Mouse (Mus musculus) lung, adult 2 months (tissue): ENCODE results near the gene Duox1. TPM values are rescaled to one million over a fixed set of nuclear protein-coding genes. Genes with fewer than 3 reads are reported as not detected.

Experiments used
- DNase-seq: peaks from one replicate; pipeline ENCODE4 v3.0.0; 2022
- H3K4me1 ChIP-seq: fragments of 200-500 bp; 2 replicates; pipeline ENCODE4 v1.6.1; 2011; ENCODE audit warnings: low read length; ENCODE audit not compliant: control insufficient read depth, insufficient read depth
- H3K4me3 ChIP-seq: fragments of 200-500 bp; replicated peaks from 2 replicates; pipeline ENCODE3; 2011; ENCODE audit warnings: low read depth, mild to moderate bottlenecking, control low read depth, low read length; ENCODE audit errors: extremely low read depth
- CTCF ChIP-seq: fragments of 200-500 bp; IDR thresholded peaks from 2 replicates; pipeline ENCODE4 v1.5.1; 2011; ENCODE audit warnings: mild to moderate bottlenecking, low read length, control low read depth; ENCODE audit not compliant: insufficient read depth
- POLR2A ChIP-seq: fragments of 200-500 bp; IDR thresholded peaks from 2 replicates; pipeline ENCODE4 v1.6.1; 2011; ENCODE audit warnings: low read depth, mild to moderate bottlenecking, control low read depth, low read length, borderline replicate concordance; ENCODE audit errors: extremely low read depth
- WGBS: fragments of 180-500 bp; shearing (Covaris S2); methylation state at CpG from one replicate; pipeline ENCODE4 v1.1.7; 2018; 5-methylcytosine and 5-hydroxymethylcytosine counted together
- polyA plus RNA-seq: library from polyadenylated mRNA; depleted of rRNA; stranded (reverse); fragments of >200 nt; gene quantifications from 2 replicates; pipeline ENCODE4 v1.2.3, GENCODE M21; 2012

Gene Duox1
- polyA plus RNA-seq, 1 experiment, result 2.7 TPM

GRCm38 (mm10) chr2:122372541-122372940 lies 57.1 kb downstream of the Duox1 start:
- TF ChIP-seq POLR2A, result no peak

GRCm38 (mm10) chr2:122374012-122374411 lies 58.5 kb downstream of the Duox1 start:
- 78% methylated on average over 5 of the region's 5 CpGs for WGBS
- DNase-seq, result no peak
- Histone ChIP-seq H3K4me3 (no peak overlapping the region), H3K4me1 (peaks cover 2% of the 10 kb centered on the region; the same call in 1 of the 2 replicates)
- TF ChIP-seq CTCF, result no peak
- TF ChIP-seq POLR2A, result no peak

More at GRCm38 (mm10) chr2:122372541-122372940, 57.1 kb downstream of the Duox1 start:
- DNase-seq, result no peak
- WGBS, result 91% methylated on average over 1 of the region's 1 CpGs
- no peak overlapping the region for H3K4me3 ChIP-seq
- 0 out of 2 replicates have a peak, but pooled peaks cover 2% of the 10 kb centered on the region for H3K4me1 ChIP-seq

- 23% methylated on average over 23 of the region's 23 CpGs for WGBS
- DNase-seq, result no peak
- peaks cover 2% of the 10 kb centered on the region; the same call in 1 of the 2 replicates for H3K4me1 ChIP-seq
These were observed 59.3 kb downstream of the Duox1 start for GRCm38 (mm10) chr2:122374666-122375331.

GRCm38 (mm10) chr2:122375391-122375991 lies 60.0 kb downstream of the Duox1 start:
- Histone ChIP-seq H3K4me3 (peak overlapping the region; percentile 69), H3K4me1 (peaks cover 2% of the 10 kb centered on the region; the same call in 1 of the 2 replicates)
- WGBS, result under 1% methylated on average over 32 of the region's 32 CpGs
- TF ChIP-seq CTCF, result no peak
- peak; percentile 58; the same call in 1 of the 2 replicates for TF ChIP-seq POLR2A
- peak; percentile 89 for DNase-seq

More at GRCm38 (mm10) chr2:122374666-122375331, 59.3 kb downstream of the Duox1 start:
- H3K4me3 ChIP-seq, result peak overlapping the region; percentile 59
- TF ChIP-seq CTCF (no peak), POLR2A (no peak)

- peaks cover 2% of the 10 kb centered on the region; the same call in 1 of the 2 replicates for H3K4me1 ChIP-seq
- WGBS, result under 1% methylated on average over 22 of the region's 22 CpGs
- TF ChIP-seq CTCF, result no peak
- no peak for TF ChIP-seq POLR2A
- H3K4me3 ChIP-seq, result peak overlapping the region; percentile 69
- DNase-seq, result no peak
These were observed 60.6 kb downstream of the Duox1 start for GRCm38 (mm10) chr2:122376041-122376561.

- WGBS, result under 1% methylated on average over 28 of the region's 28 CpGs
- peak; percentile 98 for DNase-seq
- Histone ChIP-seq H3K4me3 (peak overlapping the region; percentile 76), H3K4me1 (peaks cover 2% of the 10 kb centered on the region; the same call in 1 of the 2 replicates)
- TF ChIP-seq POLR2A, result peak; percentile 90; the same call in 1 of the 2 replicates
- no peak for TF ChIP-seq CTCF
These were observed 61.8 kb downstream of the Duox1 start for GRCm38 (mm10) chr2:122377215-122377674.

GRCm38 (mm10) chr2:122377751-122378246 lies 62.3 kb downstream of the Duox1 start:
- H3K4me1 ChIP-seq, result peaks cover 2% of the 10 kb centered on the region; the same call in 1 of the 2 replicates
- H3K4me3 ChIP-seq, result peak overlapping the region; percentile 76
- DNase-seq, result peak; percentile 77
- WGBS, result under 1% methylated on average over 26 of the region's 26 CpGs
- no peak; the same call in 1 of the 2 replicates for TF ChIP-seq POLR2A

- TF ChIP-seq CTCF (0 out of 2 replicates have a peak, but pooled peaks have one; percentile 8), POLR2A (no peak)
- Histone ChIP-seq H3K4me1 (peaks cover 2% of the 10 kb centered on the region; the same call in 1 of the 2 replicates), H3K4me3 (peak overlapping the region; percentile 37)
- 20% methylated on average over 8 of the region's 8 CpGs for WGBS
- DNase-seq, result peak; percentile 20
These were observed 63.2 kb downstream of the Duox1 start for GRCm38 (mm10) chr2:122378421-122379291.

GRCm38 (mm10) chr2:122379292-122379650 lies 63.8 kb downstream of the Duox1 start:
- peaks cover 2% of the 10 kb centered on the region; the same call in 1 of the 2 replicates for H3K4me1 ChIP-seq
- WGBS, result 39% methylated on average over 2 of the region's 2 CpGs

More at GRCm38 (mm10) chr2:122379292-122379650, 63.8 kb downstream of the Duox1 start:
- TF ChIP-seq CTCF (no peak), POLR2A (no peak)
- H3K4me3 ChIP-seq, result no peak overlapping the region
- no peak for DNase-seq
